Mouse (Mus musculus) bone marrow, adult 2 months (tissue): ENCODE data around the gene Setdb2. TPM values are rescaled to one million over a fixed set of nuclear protein-coding genes. Genes with fewer than 3 reads are reported as not detected.
A peak's percentile ranks its signal among the peaks of the same experiment; 100 is the strongest.
"Not testable (repeated sequence)": the region's sequence is repeated elsewhere in the genome, so short reads cannot be mapped to it uniquely, and the experiment has no call there.

Source experiments
- H3K27ac ChIP-seq: fragments of 200-500 bp; 2 replicates; pipeline ENCODE4 v1.5.1; 2012; ENCODE audit warnings: low read depth, mild to moderate bottlenecking, control low read depth, inconsistent platforms, low read length; ENCODE audit not compliant: control insufficient read depth, poor library complexity, insufficient read depth
- H3K4me1 ChIP-seq: fragments of 200-500 bp; 2 replicates; pipeline ENCODE4 v1.6.1; 2011; ENCODE audit warnings: low read length; ENCODE audit not compliant: control insufficient read depth, insufficient read depth
- H3K4me3 ChIP-seq: fragments of 200-500 bp; replicated peaks from 2 replicates; pipeline ENCODE3; 2011; ENCODE audit warnings: mild to moderate bottlenecking, low read depth, low read length, control low read depth; ENCODE audit not compliant: control insufficient read depth
- CTCF ChIP-seq: fragments of 200-500 bp; IDR thresholded peaks from 2 replicates; pipeline ENCODE4 v1.5.1; 2011; ENCODE audit warnings: low read length, control low read depth; ENCODE audit not compliant: control insufficient read depth, insufficient read depth
- POLR2A ChIP-seq: fragments of 200-500 bp; IDR thresholded peaks from 2 replicates; pipeline ENCODE4 v1.6.1; 2011; ENCODE audit warnings: low read depth, mild to moderate bottlenecking, control low read depth, low read length, borderline replicate concordance; ENCODE audit not compliant: control insufficient read depth
- WGBS: fragments of 180-500 bp; shearing (Covaris S2); methylation state at CpG from one replicate; pipeline ENCODE4 v1.1.7; 2018; 5-methylcytosine and 5-hydroxymethylcytosine counted together
- polyA plus RNA-seq: library from polyadenylated mRNA; stranded (reverse); fragments of >200 nt; gene quantifications from 2 replicates; pipeline ENCODE4 v1.2.4, GENCODE M21; 2011; ENCODE audit warnings: low replicate concordance; ENCODE audit not compliant: missing spikeins, insufficient read depth, insufficient read length

Setdb2 gene
- polyA plus RNA-seq, 1 experiment, result 8.6 TPM

- 0 out of 2 replicates have a peak overlapping the region, but pooled peaks have one; percentile 45 for H3K27ac ChIP-seq
- no peak for TF ChIP-seq CTCF
- TF ChIP-seq POLR2A, result no peak
- no peak overlapping the region for H3K4me3 ChIP-seq
Measured at GRCm38 (mm10) chr14:59396999-59397398, 43.7 kb downstream of the Setdb2 start.

GRCm38 (mm10) chr14:59395281-59395680 is 45.4 kb downstream of the Setdb2 start, which contains the start of gene Phf11c:
Gene Phf11c, minus strand, starts transcription at chr14:59395381.
- no peak within 1 kb of the TSS for H3K27ac ChIP-seq
- 85% methylated on average over 3 of the region's 3 CpGs for WGBS
- no peak within 1 kb of the TSS for H3K4me3 ChIP-seq
- H3K4me1 ChIP-seq, result no peaks in the 10 kb centered on the region
- no peak for TF ChIP-seq CTCF
- no peak for TF ChIP-seq POLR2A

More at GRCm38 (mm10) chr14:59396999-59397398, 43.7 kb downstream of the Setdb2 start:
- no peaks in the 10 kb centered on the region for H3K4me1 ChIP-seq
- WGBS, result 7% methylated on average over 2 of the region's 2 CpGs

- whole genome bisulfite sequencing, result 87% methylated on average over 4 of the region's 4 CpGs
- H3K27ac ChIP-seq, H3K4me1 ChIP-seq, H3K4me3 ChIP-seq: not testable (repeated sequence)
Measured at GRCm38 (mm10) chr14:59390181-59390580, 50.5 kb downstream of the Setdb2 start.

- TF ChIP-seq CTCF (no peak), POLR2A (no peak)
- 78% methylated on average over 1 of the region's 1 CpGs for WGBS
- H3K4me3 ChIP-seq, result no peak overlapping the region
- H3K4me1 ChIP-seq, result no peaks in the 10 kb centered on the region
- H3K27ac ChIP-seq, result no peak overlapping the region
Measured at GRCm38 (mm10) chr14:59389532-59389931, 51.2 kb downstream of the Setdb2 start.

GRCm38 (mm10) chr14:59370348-59371068 is 70.2 kb downstream of the Setdb2 start:
- no peak for TF ChIP-seq CTCF
- no peak for TF ChIP-seq POLR2A
- no peaks in the 10 kb centered on the region for H3K4me1 ChIP-seq
- H3K4me3 ChIP-seq, result no peak overlapping the region
- no peak overlapping the region for H3K27ac ChIP-seq
- 86% methylated on average over 25 of the region's 25 CpGs for WGBS

GRCm38 (mm10) chr14:59366386-59367105 is 74.1 kb downstream of the Setdb2 start:
- Histone ChIP-seq H3K4me1 (no peaks in the 10 kb centered on the region), H3K27ac (no peak overlapping the region), H3K4me3 (no peak overlapping the region)
- TF ChIP-seq POLR2A, result no peak
- WGBS, result 82% methylated on average over 8 of the region's 8 CpGs

- TF ChIP-seq POLR2A (no peak), CTCF (no peak)
- Histone ChIP-seq H3K27ac (no peak within 1 kb of the TSS), H3K4me1 (no peaks in the 10 kb centered on the region), H3K4me3 (peak within 1 kb of the TSS; percentile 24)
- WGBS, result 65% methylated on average over 6 of the region's 6 CpGs
Measured at GRCm38 (mm10) chr14:59365244-59365644, 75.4 kb downstream of the Setdb2 start, which contains the start of gene Phf11d. Gene Phf11d, minus strand, starts transcription at chr14:59365470.

Other genes starting within 250 kb of the Setdb2 start
- 5.9 and 13.7 TPM in 2 replicates for gene Rcbtb1, start 239.7 kb downstream of the Setdb2 start, polyA plus RNA-seq
- not detected in 2 replicates for gene Gm6904, start 180.7 kb downstream of the Setdb2 start, polyA plus RNA-seq
- 1.0 and 1.2 TPM in 2 replicates for gene Phf11a, start 143.4 kb downstream of the Setdb2 start, polyA plus RNA-seq
- gene Phf11b, start 99.5 kb downstream of the Setdb2 start, polyA plus RNA-seq, result 3.3 and 10.0 TPM in 2 replicates
- gene Phf11d, start 75.4 kb downstream of the Setdb2 start, polyA plus RNA-seq, result 3.8 and 8.3 TPM in 2 replicates
- 1.8 and 4.1 TPM in 2 replicates for gene Phf11c, start 45.5 kb downstream of the Setdb2 start, polyA plus RNA-seq
- 11.7 and 11.8 TPM in 2 replicates for gene Cab39l, start 88 bp upstream of the Setdb2 start, polyA plus RNA-seq
- 11.1 and 24.1 TPM in 2 replicates for gene Cdadc1, start 157.1 kb upstream of the Setdb2 start, polyA plus RNA-seq
- gene Shisa2, start 184.4 kb upstream of the Setdb2 start, polyA plus RNA-seq, result not detected in 2 replicates